Mouse (Mus musculus) neural tube, embryonic 10.5 days (tissue): ENCODE measurements around the gene Gm3417.
A peak's percentile ranks its signal among the peaks of the same experiment; 100 is the strongest.
"Not testable (repeated sequence)": the region's sequence is repeated elsewhere in the genome, so short reads cannot be mapped to it uniquely, and the experiment has no call there.

Source experiments
- DNase-seq: peaks from one replicate; pipeline ENCODE4 v3.0.0-alpha.2; 2017; ENCODE audit warnings: low spot score; ENCODE audit errors: extremely low spot score

The Gm3417 gene

DNA sequence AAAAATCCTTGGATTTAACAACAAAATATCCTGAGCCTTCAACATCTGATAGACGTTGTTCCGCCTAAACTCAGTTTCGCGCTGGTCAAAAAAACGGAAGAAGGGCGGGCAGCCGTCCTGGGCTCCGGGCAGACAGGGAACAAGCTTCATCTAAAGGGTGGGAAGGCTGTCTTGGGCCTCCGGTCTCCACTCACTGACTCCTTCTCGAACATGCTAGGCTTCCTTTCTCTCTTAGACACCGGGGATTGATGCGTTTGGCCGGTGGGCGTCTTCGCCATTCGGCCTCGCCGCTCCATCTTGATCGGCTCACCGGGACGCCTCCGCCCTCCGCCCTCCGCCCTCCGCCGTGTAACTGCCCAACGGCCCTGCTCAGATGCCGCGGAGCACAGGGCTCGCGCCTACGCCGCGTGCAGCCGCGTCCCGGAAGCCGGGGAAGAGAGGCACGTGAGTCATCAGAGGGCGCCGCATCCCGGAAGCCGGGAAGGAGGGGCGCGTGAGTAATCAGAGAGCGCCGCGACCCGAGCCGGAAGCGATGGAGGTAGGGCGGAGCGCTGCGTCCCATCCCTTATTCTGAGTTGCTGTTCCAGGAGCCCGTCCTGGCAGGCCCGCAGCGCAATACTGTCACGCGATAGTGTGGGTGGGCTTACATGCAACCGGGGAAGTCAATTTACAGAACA lies at the start of gene Gm3417, which contains the start of gene 9030025P20Rik:
Gene Gm3417 (minus strand): TSS at position 429 of the 677 bp plus-strand sequence.
Gene 9030025P20Rik (plus strand): TSS at position 107 of the 677 bp plus-strand sequence.
- not testable (repeated sequence) for DNase-seq

DNA sequence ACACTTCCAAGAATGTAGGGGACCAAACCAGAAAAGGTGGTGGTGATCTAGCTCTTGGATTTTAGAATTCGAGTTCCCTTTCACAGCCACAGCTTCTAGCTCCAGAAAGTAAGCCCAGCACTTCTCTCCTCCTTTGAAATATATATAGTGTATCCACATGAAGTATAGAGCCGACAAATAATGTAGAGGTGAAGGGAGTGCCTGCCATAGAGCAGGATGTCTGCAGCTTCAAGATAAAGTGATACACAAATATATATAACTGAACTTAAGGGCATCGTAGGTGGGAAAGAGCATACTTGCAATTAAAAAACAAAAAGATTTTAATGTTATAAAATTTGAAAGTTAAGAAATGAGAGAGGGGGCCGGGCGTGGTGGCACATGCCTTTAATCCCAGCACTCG lies 46.9 kb upstream of the Gm3417 start:
- DNase-seq, result not testable (repeated sequence)

DNA sequence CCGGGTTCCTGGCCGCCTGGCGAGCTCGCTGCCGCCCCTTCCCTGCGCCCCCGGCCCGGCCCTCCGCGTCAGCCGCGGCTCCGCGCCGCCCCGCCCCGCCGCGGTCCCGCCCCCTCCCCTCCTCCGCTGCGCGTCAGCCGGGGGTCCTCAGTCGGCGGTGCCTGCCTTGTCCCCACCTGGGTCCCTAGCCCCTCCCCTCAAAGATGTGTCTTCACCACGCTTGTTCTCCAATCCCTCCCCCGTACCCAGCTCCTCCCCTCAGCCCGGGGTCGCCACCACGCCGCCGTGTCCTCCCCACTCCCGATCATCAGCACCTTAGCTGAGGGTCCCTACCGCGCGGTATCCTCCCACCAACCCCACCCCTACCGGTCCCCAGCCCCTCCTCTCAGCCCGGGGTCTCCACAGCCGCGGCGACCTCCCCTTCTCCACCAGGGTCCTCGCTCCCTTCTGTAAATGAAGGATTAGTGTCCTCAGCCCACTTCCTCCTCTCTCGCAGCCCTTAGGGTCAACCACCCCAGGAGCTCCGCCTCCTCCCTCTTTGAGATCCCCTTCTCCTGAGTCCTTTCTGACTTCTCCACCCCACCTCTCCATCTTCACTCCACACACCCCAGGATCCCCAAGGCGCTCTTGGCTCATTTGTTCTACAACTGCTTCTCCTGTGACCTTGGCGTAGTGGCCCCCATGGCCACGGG lies 46.1 kb upstream of the Gm3417 start:
- not testable (repeated sequence) for DNase-seq

DNA sequence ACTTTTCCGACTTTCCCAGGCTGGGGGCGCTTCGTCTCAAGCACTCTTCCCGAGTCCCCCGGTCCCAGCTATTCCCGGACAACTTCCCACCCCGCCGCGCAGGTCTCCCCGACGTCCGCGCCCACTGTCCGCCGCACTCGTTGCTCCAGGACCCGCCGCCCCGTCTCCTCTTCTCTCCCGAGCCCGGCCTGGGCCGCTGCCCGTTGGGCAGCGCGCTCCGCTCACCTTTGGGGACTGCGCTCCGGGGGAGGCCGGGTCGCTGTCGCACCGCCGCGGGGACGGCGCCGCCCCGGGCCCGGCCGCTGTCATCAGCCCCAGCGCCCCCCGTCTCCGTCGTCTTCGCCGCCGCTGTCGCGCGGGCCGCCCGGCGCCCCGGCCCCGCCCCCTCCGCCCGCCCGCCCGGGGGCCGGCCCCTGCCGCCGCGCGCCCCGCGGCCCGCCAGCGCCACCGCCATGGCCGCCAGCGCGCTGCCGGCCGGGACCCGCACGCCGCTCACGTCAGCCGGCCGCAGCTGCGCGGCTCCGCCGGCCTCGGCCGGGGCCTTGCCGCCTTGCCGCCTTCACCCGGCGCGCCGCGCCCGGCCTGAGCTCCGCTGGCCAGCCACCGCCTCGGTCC lies 45.4 kb upstream of the Gm3417 start:
- DNase-seq, result not testable (repeated sequence)

DNA sequence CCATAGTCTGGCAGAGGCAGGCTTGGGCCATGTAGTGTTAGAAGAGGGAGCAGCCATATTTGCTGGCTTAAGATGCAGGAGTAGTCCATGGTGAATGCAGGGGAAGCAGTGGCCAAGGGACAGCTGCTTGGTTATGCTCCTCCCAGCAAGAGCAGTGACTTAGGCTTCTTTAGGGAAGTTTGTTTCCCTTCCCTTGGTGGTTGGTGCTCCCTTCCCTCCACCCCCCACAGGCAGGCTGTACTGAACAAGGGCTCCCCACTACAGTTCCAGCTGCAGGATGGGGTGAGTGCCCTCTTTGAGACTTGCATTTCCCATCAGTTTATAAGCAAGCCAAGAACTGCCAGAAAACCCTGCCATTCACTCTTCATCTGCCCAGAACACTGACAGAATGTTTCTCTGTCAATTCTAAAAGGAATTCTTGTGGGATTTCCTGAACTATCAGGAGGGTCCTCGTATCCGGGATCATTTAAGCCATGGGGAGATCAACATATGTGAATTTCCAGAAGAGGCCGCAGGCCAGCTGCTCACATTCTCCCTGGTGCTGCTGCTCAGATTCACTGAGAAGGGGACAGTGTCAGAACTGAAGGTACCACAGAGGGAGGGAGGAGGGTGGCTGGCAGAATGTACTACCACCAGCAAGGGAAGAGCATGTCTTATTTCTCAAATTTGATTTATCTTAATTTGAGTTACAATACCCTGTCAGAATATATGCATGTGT lies 43.1 kb upstream of the Gm3417 start:
- DNase-seq, result not testable (repeated sequence)

DNA sequence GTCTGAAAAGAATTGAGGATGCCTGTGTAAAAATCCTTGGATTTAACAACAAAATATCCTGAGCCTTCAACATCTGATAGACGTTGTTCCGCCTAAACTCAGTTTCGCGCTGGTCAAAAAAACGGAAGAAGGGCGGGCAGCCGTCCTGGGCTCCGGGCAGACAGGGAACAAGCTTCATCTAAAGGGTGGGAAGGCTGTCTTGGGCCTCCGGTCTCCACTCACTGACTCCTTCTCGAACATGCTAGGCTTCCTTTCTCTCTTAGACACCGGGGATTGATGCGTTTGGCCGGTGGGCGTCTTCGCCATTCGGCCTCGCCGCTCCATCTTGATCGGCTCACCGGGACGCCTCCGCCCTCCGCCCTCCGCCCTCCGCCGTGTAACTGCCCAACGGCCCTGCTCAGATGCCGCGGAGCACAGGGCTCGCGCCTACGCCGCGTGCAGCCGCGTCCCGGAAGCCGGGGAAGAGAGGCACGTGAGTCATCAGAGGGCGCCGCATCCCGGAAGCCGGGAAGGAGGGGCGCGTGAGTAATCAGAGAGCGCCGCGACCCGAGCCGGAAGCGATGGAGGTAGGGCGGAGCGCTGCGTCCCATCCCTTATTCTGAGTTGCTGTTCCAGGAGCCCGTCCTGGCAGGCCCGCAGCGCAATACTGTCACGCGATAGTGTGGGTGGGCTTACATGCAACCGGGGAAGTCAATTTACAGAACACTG lies 31.3 kb upstream of the Gm3417 start, which contains the start of gene Gm3435:
Gene Gm3435 (plus strand): TSS at position 471 of the 708 bp plus-strand sequence.
- not testable (repeated sequence) for DNase-seq

DNA sequence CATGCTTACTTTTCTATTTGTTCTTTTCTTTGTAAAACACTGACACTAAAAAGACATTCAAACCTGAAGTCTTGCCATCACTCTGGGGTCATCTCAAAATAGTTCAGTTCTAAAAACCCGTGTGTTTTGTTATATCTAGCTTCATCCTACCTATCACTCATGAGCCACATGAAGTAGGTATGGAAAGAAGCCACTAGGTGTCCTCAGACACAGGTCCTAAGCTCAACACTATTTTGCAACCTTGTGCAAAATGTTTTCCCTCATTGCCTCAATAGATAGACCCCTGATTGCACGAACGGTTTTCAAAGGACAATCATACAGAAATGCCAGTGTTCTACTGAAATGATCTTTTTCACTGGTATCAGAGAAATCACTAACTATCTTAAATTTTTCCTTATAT lies 30.5 kb upstream of the Gm3417 start:
- DNase-seq, result not testable (repeated sequence)

DNA sequence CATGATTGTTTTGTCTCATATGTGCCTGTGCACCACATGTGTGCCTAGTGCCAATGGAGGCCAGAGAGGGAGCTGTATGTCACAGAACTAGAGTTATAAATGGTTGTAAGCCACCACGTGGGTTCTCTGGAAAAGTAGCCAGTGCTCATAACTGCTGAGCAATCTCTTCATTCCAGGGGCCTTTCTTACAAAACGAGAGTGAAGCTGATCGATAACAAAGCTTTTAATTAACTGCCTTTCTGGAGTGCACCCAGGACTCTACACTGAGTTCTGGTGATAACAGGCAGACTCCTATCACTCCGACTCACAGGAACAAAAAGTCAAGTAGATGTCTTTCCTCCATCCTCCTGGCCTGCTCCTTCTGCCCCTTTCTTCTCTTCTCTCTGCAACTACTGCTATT lies 21.5 kb upstream of the Gm3417 start:
- DNase-seq, result not testable (repeated sequence)

DNA sequence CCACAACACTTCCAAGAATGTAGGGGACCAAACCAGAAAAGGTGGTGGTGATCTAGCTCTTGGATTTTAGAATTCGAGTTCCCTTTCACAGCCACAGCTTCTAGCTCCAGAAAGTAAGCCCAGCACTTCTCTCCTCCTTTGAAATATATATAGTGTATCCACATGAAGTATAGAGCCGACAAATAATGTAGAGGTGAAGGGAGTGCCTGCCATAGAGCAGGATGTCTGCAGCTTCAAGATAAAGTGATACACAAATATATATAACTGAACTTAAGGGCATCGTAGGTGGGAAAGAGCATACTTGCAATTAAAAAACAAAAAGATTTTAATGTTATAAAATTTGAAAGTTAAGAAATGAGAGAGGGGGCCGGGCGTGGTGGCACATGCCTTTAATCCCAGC lies 15.6 kb upstream of the Gm3417 start:
- not testable (repeated sequence) for DNase-seq

DNA sequence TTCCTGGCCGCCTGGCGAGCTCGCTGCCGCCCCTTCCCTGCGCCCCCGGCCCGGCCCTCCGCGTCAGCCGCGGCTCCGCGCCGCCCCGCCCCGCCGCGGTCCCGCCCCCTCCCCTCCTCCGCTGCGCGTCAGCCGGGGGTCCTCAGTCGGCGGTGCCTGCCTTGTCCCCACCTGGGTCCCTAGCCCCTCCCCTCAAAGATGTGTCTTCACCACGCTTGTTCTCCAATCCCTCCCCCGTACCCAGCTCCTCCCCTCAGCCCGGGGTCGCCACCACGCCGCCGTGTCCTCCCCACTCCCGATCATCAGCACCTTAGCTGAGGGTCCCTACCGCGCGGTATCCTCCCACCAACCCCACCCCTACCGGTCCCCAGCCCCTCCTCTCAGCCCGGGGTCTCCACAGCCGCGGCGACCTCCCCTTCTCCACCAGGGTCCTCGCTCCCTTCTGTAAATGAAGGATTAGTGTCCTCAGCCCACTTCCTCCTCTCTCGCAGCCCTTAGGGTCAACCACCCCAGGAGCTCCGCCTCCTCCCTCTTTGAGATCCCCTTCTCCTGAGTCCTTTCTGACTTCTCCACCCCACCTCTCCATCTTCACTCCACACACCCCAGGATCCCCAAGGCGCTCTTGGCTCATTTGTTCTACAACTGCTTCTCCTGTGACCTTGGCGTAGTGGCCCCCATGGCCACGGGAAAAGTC lies 14.7 kb upstream of the Gm3417 start:
- DNase-seq, result not testable (repeated sequence)

DNA sequence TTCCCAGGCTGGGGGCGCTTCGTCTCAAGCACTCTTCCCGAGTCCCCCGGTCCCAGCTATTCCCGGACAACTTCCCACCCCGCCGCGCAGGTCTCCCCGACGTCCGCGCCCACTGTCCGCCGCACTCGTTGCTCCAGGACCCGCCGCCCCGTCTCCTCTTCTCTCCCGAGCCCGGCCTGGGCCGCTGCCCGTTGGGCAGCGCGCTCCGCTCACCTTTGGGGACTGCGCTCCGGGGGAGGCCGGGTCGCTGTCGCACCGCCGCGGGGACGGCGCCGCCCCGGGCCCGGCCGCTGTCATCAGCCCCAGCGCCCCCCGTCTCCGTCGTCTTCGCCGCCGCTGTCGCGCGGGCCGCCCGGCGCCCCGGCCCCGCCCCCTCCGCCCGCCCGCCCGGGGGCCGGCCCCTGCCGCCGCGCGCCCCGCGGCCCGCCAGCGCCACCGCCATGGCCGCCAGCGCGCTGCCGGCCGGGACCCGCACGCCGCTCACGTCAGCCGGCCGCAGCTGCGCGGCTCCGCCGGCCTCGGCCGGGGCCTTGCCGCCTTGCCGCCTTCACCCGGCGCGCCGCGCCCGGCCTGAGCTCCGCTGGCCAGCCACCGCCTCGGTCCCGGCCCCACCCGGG lies 14.0 kb upstream of the Gm3417 start:
- not testable (repeated sequence) for DNase-seq

DNA sequence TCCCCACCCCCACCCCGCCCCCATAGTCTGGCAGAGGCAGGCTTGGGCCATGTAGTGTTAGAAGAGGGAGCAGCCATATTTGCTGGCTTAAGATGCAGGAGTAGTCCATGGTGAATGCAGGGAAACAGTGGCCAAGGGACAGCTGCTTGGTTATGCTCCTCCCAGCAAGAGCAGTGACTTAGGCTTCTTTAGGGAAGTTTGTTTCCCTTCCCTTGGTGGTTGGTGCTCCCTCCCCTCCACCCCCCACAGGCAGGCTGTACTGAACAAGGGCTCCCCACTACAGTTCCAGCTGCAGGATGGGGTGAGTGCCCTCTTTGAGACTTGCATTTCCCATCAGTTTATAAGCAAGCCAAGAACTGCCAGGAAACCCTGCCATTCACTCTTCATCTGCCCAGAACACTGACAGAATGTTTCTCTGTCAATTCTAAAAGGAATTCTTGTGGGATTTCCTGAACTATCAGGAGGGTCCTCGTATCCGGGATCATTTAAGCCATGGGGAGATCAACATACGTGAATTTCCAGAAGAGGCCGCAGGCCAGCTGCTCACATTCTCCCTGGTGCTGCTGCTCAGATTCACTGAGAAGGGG lies 11.6 kb upstream of the Gm3417 start:
- not testable (repeated sequence) for DNase-seq

DNA sequence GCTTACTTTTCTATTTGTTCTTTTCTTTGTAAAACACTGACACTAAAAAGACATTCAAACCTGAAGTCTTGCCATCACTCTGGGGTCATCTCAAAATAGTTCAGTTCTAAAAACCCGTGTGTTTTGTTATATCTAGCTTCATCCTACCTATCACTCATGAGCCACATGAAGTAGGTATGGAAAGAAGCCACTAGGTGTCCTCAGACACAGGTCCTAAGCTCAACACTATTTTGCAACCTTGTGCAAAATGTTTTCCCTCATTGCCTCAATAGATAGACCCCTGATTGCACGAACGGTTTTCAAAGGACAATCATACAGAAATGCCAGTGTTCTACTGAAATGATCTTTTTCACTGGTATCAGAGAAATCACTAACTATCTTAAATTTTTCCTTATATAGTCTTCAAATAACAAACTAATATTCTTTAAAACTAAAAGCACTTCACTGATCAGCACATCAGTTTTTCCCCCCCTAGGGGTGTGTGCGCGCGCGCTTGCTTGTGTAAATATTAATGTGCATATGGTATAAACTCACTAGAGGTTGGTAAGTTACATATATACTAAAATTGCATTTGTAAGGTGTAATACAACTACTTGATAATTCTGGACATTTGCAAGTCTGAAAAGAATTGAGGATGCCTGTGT lies 750 bp downstream of the Gm3417 start:
- DNase-seq, result not testable (repeated sequence)

DNA sequence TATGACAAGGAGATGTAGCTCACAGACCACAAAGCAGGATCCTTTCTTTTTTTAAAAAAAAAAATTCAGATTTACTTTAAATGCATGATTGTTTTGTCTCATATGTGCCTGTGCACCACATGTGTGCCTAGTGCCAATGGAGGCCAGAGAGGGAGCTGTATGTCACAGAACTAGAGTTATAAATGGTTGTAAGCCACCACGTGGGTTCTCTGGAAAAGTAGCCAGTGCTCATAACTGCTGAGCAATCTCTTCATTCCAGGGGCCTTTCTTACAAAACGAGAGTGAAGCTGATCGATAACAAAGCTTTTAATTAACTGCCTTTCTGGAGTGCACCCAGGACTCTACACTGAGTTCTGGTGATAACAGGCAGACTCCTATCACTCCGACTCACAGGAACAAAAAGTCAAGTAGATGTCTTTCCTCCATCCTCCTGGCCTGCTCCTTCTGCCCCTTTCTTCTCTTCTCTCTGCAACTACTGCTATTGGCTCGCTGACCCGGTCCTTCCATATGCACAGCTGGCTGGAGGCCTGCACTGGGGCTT lies 10.1 kb downstream of the Gm3417 start:
- DNase-seq, result not testable (repeated sequence)

DNA sequence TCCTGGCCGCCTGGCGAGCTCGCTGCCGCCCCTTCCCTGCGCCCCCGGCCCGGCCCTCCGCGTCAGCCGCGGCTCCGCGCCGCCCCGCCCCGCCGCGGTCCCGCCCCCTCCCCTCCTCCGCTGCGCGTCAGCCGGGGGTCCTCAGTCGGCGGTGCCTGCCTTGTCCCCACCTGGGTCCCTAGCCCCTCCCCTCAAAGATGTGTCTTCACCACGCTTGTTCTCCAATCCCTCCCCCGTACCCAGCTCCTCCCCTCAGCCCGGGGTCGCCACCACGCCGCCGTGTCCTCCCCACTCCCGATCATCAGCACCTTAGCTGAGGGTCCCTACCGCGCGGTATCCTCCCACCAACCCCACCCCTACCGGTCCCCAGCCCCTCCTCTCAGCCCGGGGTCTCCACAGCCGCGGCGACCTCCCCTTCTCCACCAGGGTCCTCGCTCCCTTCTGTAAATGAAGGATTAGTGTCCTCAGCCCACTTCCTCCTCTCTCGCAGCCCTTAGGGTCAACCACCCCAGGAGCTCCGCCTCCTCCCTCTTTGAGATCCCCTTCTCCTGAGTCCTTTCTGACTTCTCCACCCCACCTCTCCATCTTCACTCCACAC lies 16.9 kb downstream of the Gm3417 start:
- DNase-seq, result not testable (repeated sequence)

DNA sequence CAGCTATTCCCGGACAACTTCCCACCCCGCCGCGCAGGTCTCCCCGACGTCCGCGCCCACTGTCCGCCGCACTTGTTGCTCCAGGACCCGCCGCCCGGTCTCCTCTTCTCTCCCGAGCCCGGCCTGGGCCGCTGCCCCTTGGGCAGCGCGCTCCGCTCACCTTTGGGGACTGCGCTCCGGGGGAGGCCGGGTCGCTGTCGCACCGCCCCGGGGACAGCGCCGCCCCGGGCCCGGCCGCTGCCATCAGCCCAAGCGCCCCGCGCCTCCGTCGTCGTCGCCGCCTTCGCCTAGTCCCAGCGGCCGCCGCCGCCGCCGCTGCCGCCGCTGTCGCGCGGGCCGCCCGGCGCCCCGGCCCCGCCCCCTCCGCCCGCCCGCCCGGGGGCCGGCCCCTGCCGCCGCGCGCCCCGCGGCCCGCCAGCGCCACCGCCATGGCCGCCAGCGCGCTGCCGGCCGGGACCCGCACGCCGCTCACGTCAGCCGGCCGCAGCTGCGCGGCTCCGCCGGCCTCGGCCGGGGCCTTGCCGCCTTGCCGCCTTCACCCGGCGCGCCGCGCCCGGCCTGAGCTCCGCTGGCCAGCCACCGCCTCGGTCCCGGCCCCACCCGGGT lies 17.5 kb downstream of the Gm3417 start, which contains the start of gene Phf10:
Gene Phf10 (minus strand): TSS at position 323 of the 606 bp plus-strand sequence.
- DNase-seq, result peak; percentile 66

DNA sequence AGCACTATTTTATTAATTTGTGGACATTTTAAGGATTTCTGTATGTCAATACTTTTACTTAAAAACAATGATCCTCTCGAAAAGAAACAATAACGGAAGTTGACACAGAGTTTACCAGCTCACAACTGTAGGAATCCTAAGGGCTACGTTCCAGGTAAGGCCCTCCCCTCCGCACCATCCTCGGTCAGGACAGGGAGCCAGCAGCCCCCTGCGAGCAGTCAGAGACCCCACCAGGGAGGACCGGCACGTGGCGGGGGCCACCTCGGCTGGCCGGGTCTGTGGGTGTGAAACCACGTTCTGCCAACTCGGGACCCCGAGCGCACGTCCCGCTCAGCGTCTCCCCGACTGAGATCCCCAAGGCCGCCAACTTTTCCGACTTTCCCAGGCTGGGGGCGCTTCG lies 18.1 kb downstream of the Gm3417 start:
- DNase-seq, result peak; percentile 49

DNA sequence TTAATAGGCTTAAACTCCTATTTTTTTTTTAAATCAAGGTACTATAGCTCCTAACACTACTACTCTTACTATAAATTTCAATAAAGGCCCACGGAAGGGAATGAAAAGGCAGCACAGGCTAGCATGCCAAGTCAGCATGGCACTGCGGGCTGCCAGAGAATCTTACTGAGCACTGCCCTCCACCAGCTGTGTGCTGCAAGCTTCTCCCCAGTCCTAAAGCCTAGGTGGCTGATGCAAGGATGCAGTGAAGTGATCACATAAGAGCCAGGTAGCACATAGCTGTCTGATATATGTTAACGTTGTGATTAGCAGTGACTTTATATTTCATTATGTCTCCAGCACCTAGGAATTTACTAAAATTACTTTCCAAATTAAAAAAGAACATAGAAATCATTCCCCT lies 18.6 kb downstream of the Gm3417 start:
- DNase-seq, result no peak
